Mouse (Mus musculus) lung, embryonic 16.5 days (tissue): Measurements from ENCODE around the gene Usmg5. TPM values are rescaled to one million over a fixed set of nuclear protein-coding genes. Genes with fewer than 3 reads are reported as not detected.

Experiments used
- ATAC-seq: fragments of 200-750 bp; cut with Nextera tagmentation; 2 replicates; pipeline ENCODE4 v1.8.0; 2017; ENCODE audit warnings: low read depth, mild to moderate bottlenecking, moderate library complexity
- H3K27ac ChIP-seq: fragments of 300-500 bp; sonication (generic); 2 replicates; pipeline ENCODE4 v1.5.1; 2014; ENCODE audit warnings: mild to moderate bottlenecking, control low read depth, low read length
- H3K27me3 ChIP-seq: fragments of 300-500 bp; sonication (generic); 2 replicates; pipeline ENCODE4 v1.6.1; 2014; ENCODE audit warnings: low read depth, low read length, mixed read lengths; ENCODE audit not compliant: control insufficient read depth, insufficient read depth
- H3K36me3 ChIP-seq: fragments of 300-500 bp; sonication (generic); 2 replicates; pipeline ENCODE4 v1.6.1; 2014; ENCODE audit warnings: low read length; ENCODE audit not compliant: control insufficient read depth, insufficient read depth
- H3K4me1 ChIP-seq: fragments of 300-500 bp; sonication (generic); replicated peaks from 2 replicates; pipeline ENCODE4 v1.6.1; 2014; ENCODE audit warnings: low read length, mixed read lengths; ENCODE audit not compliant: control insufficient read depth, insufficient read depth
- H3K4me2 ChIP-seq: fragments of 300-500 bp; sonication (generic); 2 replicates; pipeline ENCODE4 v1.6.1; 2014; ENCODE audit warnings: low read depth, low read length, control low read depth
- H3K4me3 ChIP-seq: fragments of 300-500 bp; sonication (generic); 2 replicates; pipeline ENCODE4 v1.5.1; 2014; ENCODE audit warnings: mild to moderate bottlenecking, low read length, control low read depth
- H3K9ac ChIP-seq: fragments of 300-500 bp; sonication (generic); 2 replicates; pipeline ENCODE4 v1.6.1; 2014; ENCODE audit warnings: low read length, control low read depth
- H3K9me3 ChIP-seq: fragments of 300-500 bp; sonication (generic); 2 replicates; pipeline ENCODE4 v1.6.1; 2016; ENCODE audit warnings: low read length; ENCODE audit not compliant: control insufficient read depth
- WGBS: fragments of 180-500 bp; shearing (Covaris S2); extraction: QIAGEN DNeasy Blood & Tissue Kit; methylation state at CpG from one replicate; pipeline ENCODE4 v1.1.7; 2014; 5-methylcytosine and 5-hydroxymethylcytosine counted together
- polyA plus RNA-seq: library from polyadenylated mRNA; unstranded; fragments of >200 nt; fragmentation: Nextera tagmentation; extraction: Ambion mirVana; gene quantifications from 2 replicates; pipeline ENCODE4 v1.2.1, GENCODE M21; 2015

The Usmg5 gene
- polyA plus RNA-seq, 1 experiment from 2014 or later = 1,149 TPM

DNA sequence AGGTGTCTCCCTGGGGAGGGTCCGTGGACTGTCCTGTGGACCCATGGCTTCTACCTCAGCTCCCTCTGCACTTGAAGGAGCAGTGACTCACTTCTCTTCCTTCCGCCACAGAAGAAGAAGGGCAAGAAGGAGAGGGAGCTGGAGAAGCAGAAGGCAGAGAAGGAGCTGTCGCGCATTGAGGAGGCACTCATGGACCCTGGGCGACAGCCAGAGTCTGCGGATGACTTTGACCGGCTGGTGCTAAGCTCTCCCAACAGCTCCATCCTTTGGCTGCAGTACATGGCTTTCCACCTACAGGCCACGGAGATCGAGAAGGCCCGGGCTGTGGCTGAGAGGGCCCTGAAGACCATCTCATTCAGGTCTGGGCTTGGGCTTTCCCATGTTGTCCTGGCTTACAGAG is 37.7 kb upstream of the Usmg5 start:
- H3K9ac ChIP-seq = no peak overlapping the region
- H3K27ac ChIP-seq = no peak overlapping the region
- no peak overlapping the region for H3K4me3 ChIP-seq
- ATAC-seq = no peak
- 89% methylated on average over 9 of the region's 10 CpGs for WGBS
- peaks cover 48% of the 10 kb centered on the region for H3K36me3 ChIP-seq
- H3K4me2 ChIP-seq = no peak overlapping the region
- H3K9me3 ChIP-seq = no peaks in the 10 kb centered on the region
- H3K4me1 ChIP-seq = no peaks in the 10 kb centered on the region
- no peaks in the 10 kb centered on the region for H3K27me3 ChIP-seq

- H3K4me2 ChIP-seq = no peak overlapping the region
- ATAC-seq = no peak
- H3K4me3 ChIP-seq = no peak overlapping the region
- WGBS = 28% methylated on average over 2 of the region's 2 CpGs
- no peaks in the 10 kb centered on the region for H3K4me1 ChIP-seq
- H3K9me3 ChIP-seq = no peaks in the 10 kb centered on the region
- no peaks in the 10 kb centered on the region for H3K27me3 ChIP-seq
- H3K9ac ChIP-seq = no peak overlapping the region
- no peak overlapping the region for H3K27ac ChIP-seq
- H3K36me3 ChIP-seq = peaks cover 28% of the 10 kb centered on the region
Observed at GRCm38 (mm10) chr19:47122802-47123201, 32.4 kb upstream of the Usmg5 start.

DNA sequence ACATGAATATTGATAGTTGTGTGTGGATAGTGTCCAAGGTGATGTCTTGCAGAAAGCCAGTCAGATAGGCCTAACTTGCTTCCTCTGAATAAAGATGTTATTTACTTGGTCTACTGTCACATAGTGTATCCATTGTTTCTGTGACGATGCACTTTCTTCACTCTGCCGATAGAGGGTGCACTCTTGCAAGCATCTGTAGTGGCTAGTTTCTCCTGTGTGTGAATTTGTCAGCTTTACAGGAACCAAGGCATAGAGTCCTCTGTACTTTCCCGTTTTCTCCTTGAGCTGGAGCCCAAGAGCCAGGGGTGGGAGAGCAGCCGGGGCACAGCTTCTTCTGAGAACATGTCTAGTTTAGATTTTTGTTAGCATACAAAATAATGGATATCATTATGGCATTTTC is 30.6 kb upstream of the Usmg5 start:
- Histone ChIP-seq H3K36me3 (peaks cover 24% of the 10 kb centered on the region), H3K4me1 (no peaks in the 10 kb centered on the region), H3K27ac (no peak overlapping the region), H3K9me3 (no peaks in the 10 kb centered on the region), H3K27me3 (no peaks in the 10 kb centered on the region), H3K4me3 (no peak overlapping the region), H3K9ac (no peak overlapping the region), H3K4me2 (no peak overlapping the region)
- WGBS = 26% methylated on average over 4 of the region's 4 CpGs
- ATAC-seq = no peak

DNA sequence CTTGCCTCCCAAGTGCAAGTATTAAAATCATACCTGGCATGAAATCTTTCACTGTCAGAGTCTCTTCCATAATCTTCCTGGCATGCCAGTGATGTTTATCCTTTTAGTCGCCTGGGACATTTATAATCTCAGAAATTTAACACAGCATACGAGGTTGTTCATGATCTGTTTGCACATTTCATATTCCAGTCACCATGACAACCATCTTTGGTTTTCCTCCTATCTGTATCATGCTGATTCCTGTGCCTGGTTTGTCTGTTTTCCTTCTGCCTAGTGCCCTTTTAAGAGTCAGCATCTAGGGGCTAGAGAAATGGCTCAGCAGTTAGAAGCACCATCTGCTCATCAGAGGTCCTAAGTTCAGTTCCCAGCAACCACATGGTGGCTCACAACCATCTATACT is 28.2 kb upstream of the Usmg5 start:
- no peak overlapping the region for H3K27ac ChIP-seq
- no peaks in the 10 kb centered on the region for H3K9me3 ChIP-seq
- H3K36me3 ChIP-seq = peaks cover 28% of the 10 kb centered on the region
- 61% methylated on average over 2 of the region's 2 CpGs for WGBS
- no peak overlapping the region for H3K9ac ChIP-seq
- H3K27me3 ChIP-seq = no peaks in the 10 kb centered on the region
- no peak overlapping the region for H3K4me3 ChIP-seq
- no peak for ATAC-seq
- H3K4me2 ChIP-seq = no peak overlapping the region
- H3K4me1 ChIP-seq = no peaks in the 10 kb centered on the region

DNA sequence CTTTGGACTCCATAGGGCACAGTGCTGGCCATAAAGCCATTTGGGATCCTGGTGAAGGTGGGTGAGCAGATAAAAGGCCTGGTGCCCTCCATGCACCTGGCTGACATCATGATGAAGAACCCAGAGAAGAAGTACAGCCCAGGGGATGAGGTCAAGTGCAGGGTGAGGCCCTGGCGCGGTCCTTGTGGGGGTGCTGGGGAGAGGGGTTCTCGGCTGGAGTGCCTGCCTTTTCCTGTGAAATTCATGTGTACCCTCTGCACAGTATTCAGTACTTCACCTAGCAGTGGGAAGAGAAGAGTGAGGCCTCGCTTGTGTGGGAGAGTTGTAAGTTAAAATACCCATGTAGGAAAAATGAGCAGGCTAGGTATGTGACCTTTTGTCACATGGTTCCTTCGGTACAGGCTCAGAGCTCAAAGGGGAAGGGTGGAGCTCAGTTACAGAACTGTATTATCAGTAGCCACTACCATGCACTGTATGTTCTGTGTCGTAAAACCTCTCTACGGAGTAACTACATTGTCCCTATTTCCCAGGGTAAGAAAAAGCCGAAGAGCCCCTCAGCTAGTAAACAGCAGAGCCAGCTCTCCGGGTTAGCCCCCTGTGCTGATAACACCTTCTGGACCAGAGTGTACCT is 14.3 kb upstream of the Usmg5 start:
- Histone ChIP-seq H3K9me3 (no peaks in the 10 kb centered on the region), H3K27ac (no peak overlapping the region), H3K4me3 (no peak overlapping the region), H3K4me2 (no peak overlapping the region), H3K9ac (no peak overlapping the region), H3K27me3 (no peaks in the 10 kb centered on the region), H3K36me3 (peaks cover 54% of the 10 kb centered on the region), H3K4me1 (no peaks in the 10 kb centered on the region)
- ATAC-seq = no peak
- WGBS = 90% methylated on average over 9 of the region's 9 CpGs

GRCm38 (mm10) chr19:47101080-47101479 is 10.6 kb upstream of the Usmg5 start:
- Histone ChIP-seq H3K4me3 (no peak overlapping the region), H3K27me3 (no peaks in the 10 kb centered on the region), H3K27ac (no peak overlapping the region), H3K4me1 (no peaks in the 10 kb centered on the region), H3K36me3 (peaks cover 50% of the 10 kb centered on the region), H3K9me3 (no peaks in the 10 kb centered on the region), H3K4me2 (no peak overlapping the region), H3K9ac (no peak overlapping the region)
- WGBS = 89% methylated on average over 5 of the region's 5 CpGs
- ATAC-seq = no peak

DNA sequence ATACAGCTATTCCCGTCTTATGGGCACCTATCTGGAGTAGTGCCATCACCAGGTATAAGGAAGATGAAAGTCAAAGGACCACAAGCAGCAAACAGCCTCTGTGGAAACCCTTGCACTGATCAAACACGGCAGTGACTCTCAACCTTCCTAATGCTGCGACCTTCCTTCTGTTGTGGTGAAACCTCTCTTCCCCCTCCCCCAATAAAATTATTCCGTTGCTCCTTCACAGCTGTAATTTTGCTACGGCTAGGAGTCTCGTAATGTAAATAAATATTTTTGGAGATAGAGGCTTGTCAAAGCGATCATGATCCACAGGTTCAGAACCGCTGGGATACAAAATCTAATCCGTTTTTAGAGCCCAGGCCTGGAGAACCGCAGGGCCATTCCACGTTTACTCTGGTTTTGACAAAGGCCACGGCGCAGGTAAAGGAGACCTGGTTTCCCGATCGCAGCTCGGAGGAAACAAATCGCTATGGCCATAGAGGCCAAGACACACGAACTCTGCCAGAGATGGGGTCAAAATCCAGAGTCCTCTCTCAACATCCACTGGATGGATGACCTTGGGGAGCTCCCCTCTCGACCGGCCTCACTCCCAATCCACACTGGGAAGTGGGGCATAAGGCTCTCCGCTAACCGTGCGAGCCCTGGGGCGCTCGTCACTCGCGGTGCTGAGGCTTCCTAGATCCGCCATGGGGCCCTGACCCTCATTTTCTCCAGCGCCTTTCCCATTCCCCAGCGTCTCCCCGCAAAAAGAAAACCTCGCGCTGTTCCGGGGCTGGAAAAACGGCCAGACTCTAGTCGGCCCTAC is 525 bp downstream of the Usmg5 start:
- Histone ChIP-seq H3K27me3 (no peaks in the 10 kb centered on the region), H3K27ac (peak overlapping the region; percentile 84), H3K9ac (peak overlapping the region; percentile 98), H3K9me3 (no peaks in the 10 kb centered on the region), H3K4me1 (peaks cover 9% of the 10 kb centered on the region), H3K4me3 (peak overlapping the region; percentile 90), H3K36me3 (peaks cover 8% of the 10 kb centered on the region), H3K4me2 (peak overlapping the region; percentile 81)
- 1% methylated on average over 36 of the region's 36 CpGs for WGBS
- peak; percentile 77 for ATAC-seq

GRCm38 (mm10) chr19:47088226-47088625 is 2.2 kb downstream of the Usmg5 start:
- H3K4me3 ChIP-seq = no peak overlapping the region
- peaks cover 18% of the 10 kb centered on the region for H3K36me3 ChIP-seq
- H3K9ac ChIP-seq = no peak overlapping the region
- no peaks in the 10 kb centered on the region for H3K27me3 ChIP-seq
- H3K4me1 ChIP-seq = peaks cover 9% of the 10 kb centered on the region
- H3K27ac ChIP-seq = no peak overlapping the region
- no peak for ATAC-seq
- H3K4me2 ChIP-seq = no peak overlapping the region
- WGBS = 80% methylated on average over 3 of the region's 3 CpGs
- H3K9me3 ChIP-seq = no peaks in the 10 kb centered on the region

DNA sequence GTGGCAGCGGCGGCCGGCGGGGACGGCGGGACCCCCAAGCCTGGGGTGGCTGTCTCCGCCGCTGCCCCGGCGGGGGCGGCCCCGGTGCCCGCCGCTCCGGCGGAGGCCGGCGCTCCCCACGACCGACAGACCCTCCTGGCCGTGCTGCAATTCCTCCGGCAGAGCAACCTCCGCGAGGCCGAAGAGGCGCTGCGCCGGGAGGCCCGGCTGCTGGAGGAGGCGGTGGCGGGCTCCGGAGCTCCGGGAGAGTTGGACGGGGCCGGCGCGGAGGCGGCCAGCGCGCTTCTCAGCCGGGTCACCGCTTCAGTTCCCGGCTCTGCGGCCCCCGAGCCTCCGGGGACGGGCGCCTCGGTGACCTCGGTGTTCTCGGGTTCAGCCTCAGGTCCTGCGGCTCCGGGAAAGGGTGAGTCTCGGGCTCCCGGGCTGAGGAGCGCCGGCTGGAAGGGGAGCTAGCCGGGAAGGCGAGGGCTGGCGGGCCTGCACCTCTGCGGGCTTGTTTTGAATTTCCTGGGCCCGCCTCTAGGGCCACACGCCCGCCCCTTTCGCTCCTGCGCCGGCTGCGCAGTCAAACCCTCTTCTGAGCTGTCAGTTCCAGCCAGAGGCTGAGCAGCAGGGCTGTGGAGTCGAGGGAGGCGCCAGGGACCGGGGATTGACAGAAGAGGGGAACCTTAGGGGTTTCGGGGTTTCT is 22.4 kb downstream of the Usmg5 start:
- peak overlapping the region; percentile 89 for H3K27ac ChIP-seq
- WGBS = under 1% methylated on average over 55 of the region's 72 CpGs
- H3K4me3 ChIP-seq = peak overlapping the region; percentile 98
- H3K27me3 ChIP-seq = no peaks in the 10 kb centered on the region
- H3K36me3 ChIP-seq = peaks cover 12% of the 10 kb centered on the region
- H3K9me3 ChIP-seq = no peaks in the 10 kb centered on the region
- peak overlapping the region; percentile 92 for H3K9ac ChIP-seq
- H3K4me2 ChIP-seq = peak overlapping the region; percentile 75
- peak; percentile 96 for ATAC-seq
- H3K4me1 ChIP-seq = peaks cover 11% of the 10 kb centered on the region
